Mouse (Mus musculus) lung, embryonic 14.5 days (tissue): ENCODE measurements around the gene Crhr2. TPM values are rescaled to one million over a fixed set of nuclear protein-coding genes. Genes with fewer than 3 reads are reported as not detected.

ENCODE experiments used
- ATAC-seq: fragments of 200-750 bp; cut with Nextera tagmentation; 2 replicates; pipeline ENCODE4 v1.8.0; 2017; ENCODE audit warnings: mild to moderate bottlenecking, moderate TSS enrichment, moderate library complexity; ENCODE audit not compliant: insufficient read depth
- DNase-seq: peaks from one replicate; pipeline ENCODE4 v3.0.0-alpha.2; 2015
- H3K27ac ChIP-seq: fragments of 300-500 bp; sonication (generic); 2 replicates; pipeline ENCODE4 v1.5.1; 2014; ENCODE audit warnings: low read depth, mild to moderate bottlenecking, moderate library complexity
- H3K27me3 ChIP-seq: fragments of 300-500 bp; sonication (generic); 2 replicates; pipeline ENCODE4 v1.6.1; 2014; ENCODE audit warnings: low read length, control low read depth; ENCODE audit not compliant: insufficient read depth
- H3K36me3 ChIP-seq: fragments of 300-500 bp; sonication (generic); 2 replicates; pipeline ENCODE4 v1.6.1; 2014; ENCODE audit warnings: control low read depth; ENCODE audit not compliant: insufficient read depth
- H3K4me1 ChIP-seq: fragments of 300-500 bp; sonication (generic); 2 replicates; pipeline ENCODE4 v1.6.1; 2014; ENCODE audit warnings: antibody characterized with exemption, control low read depth; ENCODE audit not compliant: insufficient read depth
- H3K4me2 ChIP-seq: fragments of 300-500 bp; sonication (generic); 2 replicates; pipeline ENCODE4 v1.6.1; 2014; ENCODE audit warnings: mild to moderate bottlenecking
- H3K4me3 ChIP-seq: fragments of 300-500 bp; sonication (generic); 2 replicates; pipeline ENCODE4 v1.5.1; 2014; ENCODE audit warnings: low read depth, low read length
- H3K9ac ChIP-seq: fragments of 300-500 bp; sonication (generic); 2 replicates; pipeline ENCODE4 v1.6.1; 2014
- H3K9me3 ChIP-seq: fragments of 300-500 bp; sonication (generic); 2 replicates; pipeline ENCODE4 v1.6.1; 2016; ENCODE audit warnings: low read depth, low read length, control low read depth
- CTCF ChIP-seq: IDR thresholded peaks from 2 replicates; pipeline ENCODE4 v1.5.1; 2016; ENCODE audit warnings: antibody characterized with exemption, low read depth
- WGBS: fragments of 180-500 bp; shearing (Covaris S2); extraction: QIAGEN DNeasy Blood & Tissue Kit; methylation state at CpG from one replicate; pipeline ENCODE4 v1.1.7; 2014; 5-methylcytosine and 5-hydroxymethylcytosine counted together
- polyA plus RNA-seq: library from polyadenylated mRNA; unstranded; fragments of >200 nt; fragmentation: Nextera tagmentation; extraction: Ambion mirVana; gene quantifications from 2 replicates; pipeline ENCODE4 v1.2.1, GENCODE M21; 2014

The Crhr2 gene
- polyA plus RNA-seq, 1 experiment from 2014 or later = not detected

DNA sequence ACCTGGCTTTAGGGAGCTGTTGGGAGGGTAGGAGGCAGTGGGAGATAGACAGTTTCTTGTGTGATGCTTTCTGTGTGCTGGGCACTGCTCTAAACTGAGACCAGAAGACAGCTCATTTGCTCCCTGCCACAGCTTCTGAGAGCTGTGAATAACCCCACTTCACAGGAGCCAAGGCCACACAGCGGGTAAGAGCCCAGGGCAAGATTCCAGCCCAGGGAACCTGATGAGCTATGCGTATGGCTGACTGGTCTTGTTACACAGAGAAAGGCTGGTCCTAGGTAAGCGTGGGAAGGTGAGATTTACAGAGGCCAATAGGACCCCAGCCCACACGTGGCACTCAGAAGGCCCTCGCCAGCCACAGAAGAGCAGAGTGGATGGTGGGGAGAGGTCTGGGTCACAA lies 6.2 kb downstream of the Crhr2 start:
- no peak overlapping the region for H3K27ac ChIP-seq
- DNase-seq (no peak), ATAC-seq (no peak)
- no peaks in the 10 kb centered on the region for H3K36me3 ChIP-seq
- H3K9me3 ChIP-seq = no peaks in the 10 kb centered on the region
- H3K27me3 ChIP-seq = no peaks in the 10 kb centered on the region
- WGBS = 75% methylated on average over 5 of the region's 5 CpGs
- no peak overlapping the region for H3K4me3 ChIP-seq
- TF ChIP-seq CTCF = no peak
- no peaks in the 10 kb centered on the region for H3K4me1 ChIP-seq
- no peak overlapping the region for H3K9ac ChIP-seq
- no peak overlapping the region for H3K4me2 ChIP-seq

- 20% methylated on average over 4 of the region's 4 CpGs for WGBS
- TF ChIP-seq CTCF = no peak
- no peak overlapping the region for H3K9ac ChIP-seq
- H3K36me3 ChIP-seq = no peaks in the 10 kb centered on the region
- H3K9me3 ChIP-seq = no peaks in the 10 kb centered on the region
- no peak for ATAC-seq
- no peak for DNase-seq
- no peak overlapping the region for H3K27ac ChIP-seq
- no peak overlapping the region for H3K4me2 ChIP-seq
- no peaks in the 10 kb centered on the region for H3K4me1 ChIP-seq
- H3K27me3 ChIP-seq = peaks cover 12% of the 10 kb centered on the region
- H3K4me3 ChIP-seq = no peak overlapping the region
Observed at GRCm38 (mm10) chr6:55123056-55123455, 9.8 kb downstream of the Crhr2 start.

DNA sequence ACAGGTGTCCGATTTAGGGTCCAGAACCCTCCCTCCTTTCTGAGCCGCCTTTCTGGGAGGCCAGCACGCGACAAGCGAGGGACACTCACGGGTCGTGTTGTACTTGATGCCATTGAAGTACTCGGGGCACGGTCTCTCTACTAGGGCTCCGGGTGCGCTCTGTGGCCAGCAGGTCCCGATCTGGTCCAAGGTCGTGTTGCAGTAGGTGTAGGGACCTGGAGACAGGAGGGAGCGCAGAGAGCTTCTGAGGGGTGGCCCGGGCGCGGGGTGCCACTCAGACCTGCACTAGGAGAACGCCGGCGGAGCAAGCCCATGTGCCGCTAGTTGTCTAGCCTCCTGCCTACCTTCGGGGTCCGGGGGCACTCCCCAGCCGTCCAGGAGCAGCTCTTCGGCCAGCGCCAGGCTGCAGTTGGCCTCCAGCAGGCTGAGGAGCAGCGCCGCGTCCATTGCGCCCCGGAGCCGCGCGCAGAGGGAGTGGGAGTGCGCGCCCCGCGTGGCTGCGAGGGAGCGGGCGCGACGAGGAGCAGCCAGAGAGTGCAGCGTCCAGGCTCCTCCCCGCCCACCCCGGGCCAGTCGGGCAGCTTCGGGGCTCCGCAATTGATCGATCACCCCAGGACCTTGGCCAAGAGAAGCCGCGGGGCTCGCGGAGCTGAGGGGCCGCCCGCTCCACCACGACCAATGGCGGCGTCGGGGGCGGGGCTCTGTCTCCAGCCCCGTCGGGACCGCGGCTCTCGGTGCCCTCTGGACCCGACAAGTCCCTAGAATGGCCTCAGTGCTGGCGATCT lies 15.3 kb downstream of the Crhr2 start:
- peaks cover 53% of the 10 kb centered on the region for H3K27me3 ChIP-seq
- no peak for TF ChIP-seq CTCF
- peak overlapping the region; percentile 23 for H3K9ac ChIP-seq
- peak overlapping the region; percentile 83 for H3K4me2 ChIP-seq
- ATAC-seq (peak; percentile 85), DNase-seq (peak; percentile 65)
- WGBS = under 1% methylated on average over 68 of the region's 68 CpGs
- H3K36me3 ChIP-seq = no peaks in the 10 kb centered on the region
- H3K4me3 ChIP-seq = peak overlapping the region; percentile 47
- H3K27ac ChIP-seq = no peak overlapping the region
- no peaks in the 10 kb centered on the region for H3K4me1 ChIP-seq
- H3K9me3 ChIP-seq = no peaks in the 10 kb centered on the region

DNA sequence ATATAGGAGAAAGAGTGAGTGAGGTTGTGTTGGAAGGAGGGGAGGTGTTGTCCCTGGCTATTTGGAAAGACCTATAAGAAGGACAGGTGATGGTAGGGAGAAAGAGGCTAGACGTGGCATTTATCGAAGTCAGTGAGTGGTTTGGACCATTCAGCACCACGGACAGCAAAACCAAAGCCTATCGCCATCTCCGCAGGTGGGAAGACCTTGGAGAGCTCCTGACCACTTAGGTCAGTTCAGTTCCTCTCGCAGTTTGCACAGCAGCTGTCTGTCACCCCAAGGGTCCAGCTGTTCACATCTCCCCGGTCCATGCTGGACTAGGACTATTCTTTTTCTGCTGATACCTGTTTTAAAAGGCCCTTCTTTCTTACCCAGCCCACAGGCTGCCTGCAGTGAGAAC lies 24.5 kb downstream of the Crhr2 start:
- H3K4me3 ChIP-seq = no peak overlapping the region
- 10% methylated on average over 7 of the region's 7 CpGs for WGBS
- no peak overlapping the region for H3K9ac ChIP-seq
- DNase-seq (peak; percentile 89), ATAC-seq (no peak)
- H3K27ac ChIP-seq = no peak overlapping the region
- no peak for TF ChIP-seq CTCF
- H3K4me2 ChIP-seq = no peak overlapping the region
- H3K36me3 ChIP-seq = no peaks in the 10 kb centered on the region
- H3K4me1 ChIP-seq = no peaks in the 10 kb centered on the region
- no peaks in the 10 kb centered on the region for H3K27me3 ChIP-seq
- H3K9me3 ChIP-seq = no peaks in the 10 kb centered on the region

- ATAC-seq = no peak
- no peak for DNase-seq
- Histone ChIP-seq H3K27me3 (no peaks in the 10 kb centered on the region), H3K9ac (no peak overlapping the region), H3K4me1 (no peaks in the 10 kb centered on the region; the same call in 1 of the 2 replicates), H3K4me3 (no peak overlapping the region), H3K9me3 (no peaks in the 10 kb centered on the region), H3K36me3 (no peaks in the 10 kb centered on the region), H3K27ac (no peak overlapping the region), H3K4me2 (no peak overlapping the region)
- no peak for TF ChIP-seq CTCF
- 69% methylated on average over 5 of the region's 5 CpGs for WGBS
Observed at GRCm38 (mm10) chr6:55098603-55099002, 34.2 kb downstream of the Crhr2 start.

GRCm38 (mm10) chr6:55098030-55098429 lies 34.8 kb downstream of the Crhr2 start:
- ATAC-seq (peak; percentile 85), DNase-seq (peak; percentile 73)

DNA sequence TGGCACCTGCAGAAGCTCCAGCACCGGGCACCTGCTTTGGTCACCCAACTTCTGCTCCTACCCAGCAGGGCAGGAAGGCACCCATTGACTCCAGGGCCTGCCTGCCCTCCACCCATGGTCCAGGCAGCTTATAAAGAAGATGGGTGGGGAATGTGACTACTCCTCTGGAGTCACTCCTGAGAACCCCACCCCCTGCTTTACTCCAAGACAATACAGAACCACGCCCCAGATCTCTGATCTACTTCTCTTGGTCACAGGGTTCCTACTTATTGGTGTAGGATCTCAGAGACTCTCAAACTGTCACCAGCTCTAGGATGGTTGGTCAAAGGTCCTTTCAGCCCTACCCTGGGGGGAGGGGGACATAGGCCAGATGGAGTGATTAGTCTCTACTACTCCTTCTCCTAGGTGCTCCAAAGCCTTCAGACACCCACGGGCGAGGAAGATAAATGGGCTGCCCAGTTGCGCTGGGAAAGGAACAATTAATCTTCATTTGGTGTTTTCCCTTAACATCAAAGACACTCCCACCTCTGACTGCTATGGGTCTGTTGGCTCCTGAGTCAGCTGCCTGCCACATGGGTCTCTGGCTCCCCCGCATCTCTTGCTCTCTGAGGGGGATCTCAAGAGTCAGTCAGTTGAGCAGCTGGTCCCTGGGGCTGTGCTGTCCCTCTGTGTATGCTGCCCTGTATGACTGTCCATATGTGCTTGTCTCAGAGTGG lies 39.2 kb downstream of the Crhr2 start:
- Histone ChIP-seq H3K4me3 (no peak overlapping the region), H3K36me3 (no peaks in the 10 kb centered on the region), H3K9me3 (no peaks in the 10 kb centered on the region), H3K4me2 (no peak overlapping the region), H3K27me3 (no peaks in the 10 kb centered on the region), H3K9ac (no peak overlapping the region), H3K27ac (no peak overlapping the region), H3K4me1 (no peaks in the 10 kb centered on the region; the same call in 1 of the 2 replicates)
- DNase-seq (no peak), ATAC-seq (no peak)
- WGBS = 38% methylated on average over 6 of the region's 6 CpGs
- no peak for TF ChIP-seq CTCF

More at GRCm38 (mm10) chr6:55098030-55098429, 34.8 kb downstream of the Crhr2 start:
- Histone ChIP-seq H3K9ac (no peak overlapping the region), H3K4me2 (no peak overlapping the region), H3K4me1 (no peaks in the 10 kb centered on the region; the same call in 1 of the 2 replicates), H3K4me3 (no peak overlapping the region), H3K27me3 (no peaks in the 10 kb centered on the region), H3K36me3 (no peaks in the 10 kb centered on the region), H3K9me3 (no peaks in the 10 kb centered on the region), H3K27ac (no peak overlapping the region)
- WGBS = 52% methylated on average over 5 of the region's 5 CpGs
- no peak for TF ChIP-seq CTCF
